Mouse (Mus musculus): Measurements from ENCODE around the gene Gm49369. TPM values are rescaled to one million over a fixed set of nuclear protein-coding genes. Genes with fewer than 3 reads are reported as not detected.
"Not testable (repeated sequence)": the region's sequence is repeated elsewhere in the genome, so short reads cannot be mapped to it uniquely, and the experiment has no call there.

The Gm49369 gene
- polyA plus RNA-seq, 1 experiment from 2014 or later = 1.2 TPM

DNA sequence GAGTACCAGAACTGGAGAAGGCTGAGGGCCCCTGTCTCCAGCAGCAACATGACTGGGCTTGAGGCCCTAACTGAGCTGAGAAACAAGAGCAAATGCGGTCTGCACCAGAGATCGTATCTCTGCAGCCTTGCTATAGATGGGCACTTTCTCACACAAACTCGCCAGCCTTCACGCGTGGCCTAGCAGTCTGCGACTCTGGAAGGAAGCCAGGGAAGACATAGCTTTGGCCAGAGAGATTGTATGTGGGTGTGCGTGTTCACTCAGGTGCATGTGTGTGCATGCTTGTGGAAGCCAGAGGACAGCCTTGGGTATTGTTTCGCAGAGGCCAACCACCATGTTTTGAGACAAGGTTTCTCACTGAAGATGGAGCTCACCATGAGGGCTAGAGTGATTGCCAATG, 26.2 kb upstream of the Gm49369 start:
- Histone ChIP-seq H3K4me1 (replicated peaks) (no peaks in the 10 kb centered on the region), H3K4me3 (replicated peaks) (no peak overlapping the region), H3K9ac (no peak overlapping the region), H3K9me3 (no peaks in the 10 kb centered on the region), H3K4me2 (replicated peaks) (no peak overlapping the region), H3K27me3 (replicated peaks) (no peaks in the 10 kb centered on the region), H3K36me3 (no peaks in the 10 kb centered on the region), H3K27ac (no peak overlapping the region)
- no peak for ATAC-seq
- 91% methylated on average over 8 of the region's 8 CpGs for WGBS

DNA sequence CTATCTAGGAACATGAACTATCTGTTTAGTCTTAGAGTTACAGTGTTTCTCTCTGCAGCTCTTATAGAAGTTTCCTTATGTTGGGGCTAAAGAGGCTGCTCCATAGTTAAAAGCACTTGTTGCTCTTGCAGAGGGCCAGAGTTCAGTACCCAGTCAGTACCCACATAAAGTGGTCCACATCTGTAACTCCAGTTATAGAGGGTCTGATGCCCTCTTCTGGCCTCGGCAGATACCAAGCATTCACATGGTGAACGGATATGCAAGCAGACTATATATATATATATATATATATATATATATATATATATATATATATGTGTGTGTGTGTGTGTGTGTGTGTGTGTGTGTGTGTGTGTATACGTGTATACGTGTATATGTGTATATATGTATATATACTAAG, 25.5 kb upstream of the Gm49369 start:
- Histone ChIP-seq H3K27ac (no peak overlapping the region), H3K4me1 (replicated peaks) (no peaks in the 10 kb centered on the region), H3K9ac (no peak overlapping the region), H3K9me3 (no peaks in the 10 kb centered on the region), H3K4me2 (replicated peaks) (no peak overlapping the region), H3K4me3 (replicated peaks) (no peak overlapping the region), H3K27me3 (replicated peaks) (no peaks in the 10 kb centered on the region), H3K36me3 (no peaks in the 10 kb centered on the region)
- WGBS = 69% methylated on average over 4 of the region's 4 CpGs
- ATAC-seq = no peak

DNA sequence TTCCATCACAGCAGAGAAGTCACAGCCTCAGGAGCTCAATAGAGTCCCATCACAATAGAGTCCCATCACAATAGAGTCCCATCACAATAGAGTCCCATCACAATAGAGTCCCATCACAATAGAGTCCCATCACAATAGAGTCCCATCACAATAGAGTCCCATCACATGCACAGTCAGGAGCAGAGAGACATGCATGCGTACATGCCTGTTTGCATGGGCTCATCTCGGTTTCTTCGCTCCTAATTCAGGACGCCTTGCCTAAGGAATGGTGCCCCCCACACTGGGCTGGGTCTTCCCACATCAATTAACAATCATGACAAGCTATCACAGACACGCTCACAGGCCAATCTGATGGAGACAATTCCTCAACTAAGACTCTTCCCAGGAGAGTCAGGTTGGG, 22.7 kb upstream of the Gm49369 start:
- not testable (repeated sequence) for H3K4me2 ChIP-seq (replicated peaks); H3K36me3 ChIP-seq; ATAC-seq; H3K27ac ChIP-seq; H3K4me1 ChIP-seq (replicated peaks); H3K27me3 ChIP-seq (replicated peaks); H3K4me3 ChIP-seq (replicated peaks); H3K9ac ChIP-seq; H3K9me3 ChIP-seq
- WGBS = 94% methylated on average over 5 of the region's 5 CpGs

DNA sequence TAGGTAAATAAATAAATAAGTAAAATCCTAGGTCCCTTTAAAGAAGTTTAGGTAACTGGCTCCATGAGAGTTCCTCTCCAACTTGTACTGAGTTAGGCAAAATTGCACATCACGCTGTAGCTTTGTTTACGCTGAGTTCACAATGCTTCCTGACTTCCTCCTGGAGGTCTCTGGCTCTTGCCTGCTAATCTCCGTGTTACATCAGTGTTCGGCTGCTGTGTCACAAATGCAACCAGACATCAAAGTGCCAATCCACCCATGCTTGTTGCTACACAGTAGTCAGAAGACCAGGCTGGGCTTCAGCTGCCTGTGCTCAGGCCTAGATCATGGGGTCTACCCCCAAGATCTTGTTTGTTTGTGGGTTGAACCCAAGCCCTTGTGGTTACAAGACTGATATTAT, 21.1 kb upstream of the Gm49369 start:
- no peaks in the 10 kb centered on the region for H3K4me1 ChIP-seq (replicated peaks)
- ATAC-seq = no peak
- no peak overlapping the region for H3K27ac ChIP-seq
- H3K4me3 ChIP-seq (replicated peaks) = no peak overlapping the region
- no peak overlapping the region for H3K4me2 ChIP-seq (replicated peaks)
- WGBS = 55% methylated on average over 4 of the region's 4 CpGs
- H3K27me3 ChIP-seq (replicated peaks) = no peaks in the 10 kb centered on the region
- no peaks in the 10 kb centered on the region for H3K36me3 ChIP-seq
- no peak overlapping the region for H3K9ac ChIP-seq
- no peaks in the 10 kb centered on the region for H3K9me3 ChIP-seq

DNA sequence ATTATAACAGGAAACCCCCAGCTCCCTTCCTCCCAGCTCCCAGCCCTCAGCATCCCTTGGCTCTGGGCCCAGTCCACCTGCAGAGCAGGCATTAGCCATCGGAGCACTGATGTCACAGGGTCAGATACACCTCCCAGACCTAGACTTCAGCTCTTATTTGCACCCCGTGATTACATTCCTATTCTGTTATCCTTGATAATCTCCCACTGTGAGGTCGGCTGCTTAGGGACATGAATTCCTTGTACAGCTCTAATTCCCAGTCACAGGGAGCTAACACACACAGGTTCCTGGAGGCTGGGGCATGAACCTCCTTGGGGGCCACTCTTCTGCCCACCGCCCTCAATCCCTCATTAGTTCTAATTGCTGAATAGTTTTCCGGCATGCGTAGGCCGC, 18.3 kb upstream of the Gm49369 start:
- Histone ChIP-seq H3K9ac (no peak overlapping the region), H3K27ac (no peak overlapping the region), H3K9me3 (no peaks in the 10 kb centered on the region), H3K4me1 (replicated peaks) (no peaks in the 10 kb centered on the region), H3K36me3 (no peaks in the 10 kb centered on the region), H3K27me3 (replicated peaks) (no peaks in the 10 kb centered on the region), H3K4me2 (replicated peaks) (no peak overlapping the region), H3K4me3 (replicated peaks) (no peak overlapping the region)
- WGBS = 57% methylated on average over 7 of the region's 7 CpGs
- no peak for ATAC-seq

DNA sequence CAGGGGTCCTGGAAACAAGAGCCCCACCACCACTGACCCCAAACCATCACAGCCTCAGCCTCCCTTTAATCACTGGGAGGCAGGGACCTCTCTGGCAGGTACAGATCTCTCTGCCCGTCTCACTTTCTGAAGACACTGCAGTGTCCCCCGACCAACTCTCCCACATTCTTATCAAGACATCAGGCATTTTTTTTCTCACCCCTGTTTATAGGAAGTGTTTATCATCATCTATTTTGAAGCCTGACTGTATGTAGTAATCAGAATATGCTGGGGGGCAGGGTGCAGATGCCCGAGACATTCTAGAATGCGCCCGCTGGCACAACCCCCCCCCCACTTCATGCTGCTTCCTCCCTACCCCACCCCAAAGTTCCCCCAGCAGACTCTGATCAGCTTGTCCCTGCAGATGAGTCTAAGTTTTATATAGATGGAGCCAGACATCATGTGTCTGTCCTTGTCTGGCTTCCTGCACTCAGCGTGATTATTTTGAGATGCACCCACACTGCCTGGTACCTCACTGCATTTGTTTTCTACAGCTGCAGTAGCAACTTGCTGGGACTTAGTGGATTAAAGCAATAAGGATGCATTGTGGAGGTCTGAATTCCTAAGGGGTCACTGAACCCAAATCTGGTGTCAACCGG, 17.8 kb upstream of the Gm49369 start:
- H3K4me3 ChIP-seq (replicated peaks) = no peak overlapping the region
- H3K27ac ChIP-seq = no peak overlapping the region
- H3K9ac ChIP-seq = no peak overlapping the region
- no peak for ATAC-seq
- H3K36me3 ChIP-seq = no peaks in the 10 kb centered on the region
- no peak overlapping the region for H3K4me2 ChIP-seq (replicated peaks)
- H3K9me3 ChIP-seq = no peaks in the 10 kb centered on the region
- no peaks in the 10 kb centered on the region for H3K4me1 ChIP-seq (replicated peaks)
- no peaks in the 10 kb centered on the region for H3K27me3 ChIP-seq (replicated peaks)
- WGBS = 76% methylated on average over 7 of the region's 7 CpGs

DNA sequence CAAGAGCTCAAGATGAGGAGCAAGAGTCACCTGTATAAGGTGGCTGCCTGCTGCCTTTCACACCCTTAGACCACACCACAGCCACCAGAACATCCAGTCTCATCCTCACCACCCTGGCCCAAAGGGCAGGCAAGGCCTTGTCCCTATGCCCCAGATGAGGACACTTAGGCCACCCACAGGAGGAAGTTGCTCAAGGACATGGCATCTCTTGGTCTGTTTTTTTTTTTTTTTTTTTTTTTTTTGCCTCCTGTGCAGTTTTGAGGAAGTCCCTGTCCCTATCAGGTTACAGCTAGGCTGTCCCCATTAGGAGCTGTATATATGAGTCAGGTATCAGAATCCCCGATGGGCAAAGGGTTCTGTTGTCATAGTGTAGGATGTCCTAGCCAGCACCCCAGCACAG, 16.8 kb upstream of the Gm49369 start:
- no peaks in the 10 kb centered on the region for H3K36me3 ChIP-seq
- H3K9me3 ChIP-seq = no peaks in the 10 kb centered on the region
- H3K4me2 ChIP-seq (replicated peaks) = no peak overlapping the region
- H3K27ac ChIP-seq = no peak overlapping the region
- WGBS = 71% methylated on average over 1 of the region's 1 CpGs
- H3K9ac ChIP-seq = no peak overlapping the region
- no peaks in the 10 kb centered on the region for H3K4me1 ChIP-seq (replicated peaks)
- ATAC-seq = no peak
- H3K4me3 ChIP-seq (replicated peaks) = no peak overlapping the region
- no peaks in the 10 kb centered on the region for H3K27me3 ChIP-seq (replicated peaks)

DNA sequence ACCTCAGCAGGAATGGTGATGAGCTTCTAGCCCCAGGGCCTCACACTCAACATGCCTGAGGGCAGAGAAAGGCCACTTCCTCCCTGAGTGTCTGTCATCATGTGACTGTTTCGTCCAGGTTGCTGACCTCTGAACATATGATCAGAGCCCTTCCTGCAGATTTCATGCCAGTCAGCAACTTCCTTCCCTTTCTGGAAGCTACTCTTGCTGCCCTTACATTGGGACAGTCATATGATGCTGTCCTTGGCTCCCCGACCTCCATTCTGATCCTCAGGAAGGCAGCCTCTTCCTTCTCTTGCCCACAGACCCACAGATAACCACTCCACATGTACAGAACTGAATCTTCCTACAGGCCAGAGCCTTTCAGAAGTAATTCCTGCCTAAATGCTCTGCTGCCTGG, 15.6 kb upstream of the Gm49369 start:
- H3K27me3 ChIP-seq (replicated peaks) = no peaks in the 10 kb centered on the region
- no peaks in the 10 kb centered on the region for H3K9me3 ChIP-seq
- H3K27ac ChIP-seq = no peak overlapping the region
- ATAC-seq = no peak
- 49% methylated on average over 2 of the region's 2 CpGs for WGBS
- no peak overlapping the region for H3K9ac ChIP-seq
- H3K4me2 ChIP-seq (replicated peaks) = no peak overlapping the region
- H3K4me1 ChIP-seq (replicated peaks) = no peaks in the 10 kb centered on the region; the same call in 1 of the 2 replicates
- H3K36me3 ChIP-seq = no peaks in the 10 kb centered on the region
- no peak overlapping the region for H3K4me3 ChIP-seq (replicated peaks)

DNA sequence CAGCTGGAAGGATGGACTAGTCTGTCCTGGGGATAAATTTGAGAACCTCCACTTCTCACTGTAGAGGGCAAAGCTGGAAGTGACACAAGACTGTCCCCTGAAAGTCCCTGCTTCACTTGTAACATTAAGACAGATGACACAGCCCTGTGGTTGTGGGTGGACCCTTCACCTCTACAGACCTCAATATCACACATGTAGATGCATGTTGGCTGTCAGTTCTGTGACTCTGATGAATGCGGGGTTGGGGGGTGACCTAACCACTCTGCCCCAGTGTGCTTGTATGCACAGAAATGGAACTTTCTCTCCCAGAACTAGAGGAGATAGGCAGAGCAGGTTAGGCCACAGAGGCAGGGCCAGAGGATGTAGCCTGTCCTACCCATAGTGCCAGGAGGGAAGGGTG, 14.1 kb upstream of the Gm49369 start:
- WGBS = 79% methylated on average over 1 of the region's 1 CpGs
- no peak for ATAC-seq
- no peak overlapping the region for H3K4me2 ChIP-seq (replicated peaks)

DNA sequence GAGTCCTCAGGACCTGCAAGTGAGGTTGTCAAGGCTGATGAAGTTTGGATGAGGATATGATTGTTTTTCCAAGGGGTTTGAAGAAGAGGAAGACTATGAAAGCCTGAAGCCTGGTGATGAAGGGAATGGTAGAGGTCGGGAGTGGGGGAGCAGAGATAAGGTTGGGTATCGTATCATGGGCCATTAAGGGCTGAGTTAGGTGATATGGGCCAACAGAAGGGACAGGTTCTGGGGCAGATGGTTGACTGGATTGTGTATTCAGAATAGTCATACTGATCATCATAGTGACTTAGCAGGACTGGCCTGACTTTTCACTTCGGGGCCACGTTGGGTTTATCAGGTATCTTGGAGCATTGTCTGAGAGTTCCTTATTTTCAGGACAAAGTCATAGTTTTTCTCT, 13.0 kb upstream of the Gm49369 start:
- Histone ChIP-seq H3K36me3 (no peaks in the 10 kb centered on the region), H3K9me3 (no peaks in the 10 kb centered on the region), H3K4me3 (replicated peaks) (no peak overlapping the region), H3K27ac (no peak overlapping the region), H3K9ac (no peak overlapping the region), H3K27me3 (replicated peaks) (no peaks in the 10 kb centered on the region), H3K4me2 (replicated peaks) (no peak overlapping the region), H3K4me1 (replicated peaks) (no peaks in the 10 kb centered on the region; the same call in 1 of the 2 replicates)
- 91% methylated on average over 4 of the region's 4 CpGs for WGBS
- ATAC-seq = no peak

More for the DNA sequence above, 14.1 kb upstream of the Gm49369 start:
- H3K4me3 ChIP-seq (replicated peaks) = no peak overlapping the region
- H3K27ac ChIP-seq = no peak overlapping the region
- H3K9ac ChIP-seq = no peak overlapping the region
- no peaks in the 10 kb centered on the region for H3K36me3 ChIP-seq
- no peaks in the 10 kb centered on the region; the same call in 1 of the 2 replicates for H3K4me1 ChIP-seq (replicated peaks)
- no peaks in the 10 kb centered on the region for H3K9me3 ChIP-seq
- no peaks in the 10 kb centered on the region for H3K27me3 ChIP-seq (replicated peaks)

DNA sequence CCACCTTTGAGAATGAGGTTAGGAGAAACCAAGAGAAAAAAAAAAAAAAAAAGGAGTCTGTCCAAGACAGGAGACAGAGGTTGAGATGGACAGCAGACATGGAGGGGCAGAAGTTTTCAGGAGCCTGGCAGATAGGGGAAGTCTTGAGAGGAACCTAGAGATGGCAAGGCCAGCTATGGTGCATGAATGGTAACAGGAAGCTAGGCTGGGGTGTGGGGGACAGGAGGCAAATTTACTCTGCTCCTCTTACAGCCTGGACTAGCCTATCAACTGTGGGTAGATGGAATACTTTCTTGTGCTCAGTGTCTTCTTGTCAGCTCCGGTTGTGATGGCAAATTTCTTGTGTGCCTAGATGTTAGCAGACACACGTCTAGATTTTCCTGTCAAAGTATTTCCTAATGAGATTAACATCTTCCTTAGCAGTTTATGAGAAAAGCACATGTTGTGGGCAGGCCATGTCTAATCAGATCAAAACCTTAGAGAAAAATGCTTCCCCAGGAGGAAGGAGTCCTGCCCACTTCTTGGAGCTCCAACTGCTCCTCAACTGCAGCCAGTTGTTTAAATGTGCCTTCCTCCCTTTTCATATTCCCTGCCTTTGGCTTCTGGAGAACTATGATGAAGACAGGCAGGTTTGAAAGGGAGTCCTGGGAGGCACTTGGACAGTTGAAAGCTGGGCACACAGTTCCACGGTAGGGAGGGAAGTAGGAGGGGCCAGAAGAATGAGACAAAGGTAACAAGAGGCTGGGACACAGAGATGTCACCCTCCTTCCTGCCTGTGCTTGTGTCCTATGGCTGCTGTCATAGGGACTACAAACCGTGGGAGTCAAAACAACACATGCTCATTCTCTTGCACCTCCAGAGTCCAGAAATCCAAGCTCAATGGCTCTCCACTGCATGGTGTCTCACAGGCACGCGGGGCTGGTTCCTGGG, 12.1 kb upstream of the Gm49369 start:
- ATAC-seq = no peak

DNA sequence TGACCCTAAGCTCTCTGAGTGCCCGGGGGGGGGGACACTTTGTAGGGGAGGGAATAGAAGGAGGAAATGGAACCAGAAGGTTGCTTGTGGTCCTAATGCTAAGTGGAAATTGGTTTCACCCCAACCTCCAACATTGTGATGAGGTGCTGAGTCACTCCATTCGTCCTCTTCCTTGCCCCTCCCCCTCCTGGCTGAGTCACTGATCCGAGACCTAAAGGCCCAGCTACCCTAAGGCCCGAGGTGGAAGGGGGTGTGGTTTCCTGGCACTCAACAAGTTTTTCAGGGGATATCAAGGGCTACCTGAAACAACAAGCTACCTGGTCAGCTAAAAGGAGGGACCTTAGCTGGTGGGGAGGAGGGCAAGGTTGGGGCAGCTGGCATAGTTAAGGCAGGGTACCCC, 10.7 kb upstream of the Gm49369 start:
- H3K9ac ChIP-seq = no peak overlapping the region
- H3K4me2 ChIP-seq (replicated peaks) = no peak overlapping the region
- H3K27ac ChIP-seq = no peak overlapping the region
- no peaks in the 10 kb centered on the region for H3K36me3 ChIP-seq
- H3K4me3 ChIP-seq (replicated peaks) = no peak overlapping the region
- H3K9me3 ChIP-seq = no peaks in the 10 kb centered on the region
- H3K27me3 ChIP-seq (replicated peaks) = no peaks in the 10 kb centered on the region
- H3K4me1 ChIP-seq (replicated peaks) = no peaks in the 10 kb centered on the region; the same call in 1 of the 2 replicates
- 30% methylated on average over 4 of the region's 4 CpGs for WGBS
- peak; percentile 50 for ATAC-seq

More for the DNA sequence above, 12.1 kb upstream of the Gm49369 start:
- Histone ChIP-seq H3K9ac (no peak overlapping the region), H3K36me3 (no peaks in the 10 kb centered on the region), H3K4me3 (replicated peaks) (no peak overlapping the region), H3K4me2 (replicated peaks) (no peak overlapping the region), H3K4me1 (replicated peaks) (no peaks in the 10 kb centered on the region; the same call in 1 of the 2 replicates), H3K9me3 (no peaks in the 10 kb centered on the region), H3K27me3 (replicated peaks) (no peaks in the 10 kb centered on the region), H3K27ac (no peak overlapping the region)
- 70% methylated on average over 6 of the region's 6 CpGs for WGBS

DNA sequence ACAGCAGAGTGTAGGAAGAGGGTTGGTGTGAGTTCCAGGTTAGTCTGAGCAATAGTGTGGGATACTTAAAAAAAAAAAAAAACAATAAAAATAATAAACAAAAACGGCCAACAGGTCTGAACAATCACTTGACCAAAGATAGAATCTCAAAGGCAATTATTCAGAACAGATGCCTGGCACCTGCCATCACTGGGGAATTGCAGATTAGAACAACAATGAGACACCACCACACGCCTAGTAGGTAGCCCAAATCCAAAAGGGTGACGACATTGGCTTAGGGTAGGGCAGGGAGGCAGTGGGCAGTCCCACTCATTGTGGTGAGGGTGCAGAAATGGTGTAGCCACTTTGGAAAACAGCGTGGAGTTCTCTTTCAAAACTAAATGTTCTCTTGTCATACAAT, 9.1 kb upstream of the Gm49369 start:
- H3K9me3 ChIP-seq = no peaks in the 10 kb centered on the region
- 71% methylated on average over 4 of the region's 4 CpGs for WGBS
- no peak overlapping the region for H3K4me3 ChIP-seq (replicated peaks)
- H3K27me3 ChIP-seq (replicated peaks) = no peaks in the 10 kb centered on the region
- H3K27ac ChIP-seq = no peak overlapping the region
- H3K4me2 ChIP-seq (replicated peaks) = no peak overlapping the region
- peaks cover 5% of the 10 kb centered on the region for H3K4me1 ChIP-seq (replicated peaks)
- no peak for ATAC-seq
- no peaks in the 10 kb centered on the region for H3K36me3 ChIP-seq
- no peak overlapping the region for H3K9ac ChIP-seq

Measured in intestine, embryonic 15.5 days (tissue).